Mouse (Mus musculus) gastrocnemius, adult 2 months (tissue): ENCODE data around the gene Hmgb2. TPM values are rescaled to one million over a fixed set of nuclear protein-coding genes. Genes with fewer than 3 reads are reported as not detected.

Experiments
- DNase-seq: peaks from one replicate; pipeline ENCODE4 v3.0.0; 2022
- H3K27ac ChIP-seq: fragments of 200-600 bp; 2 replicates; pipeline ENCODE4 v1.8.1; 2022; ENCODE audit warnings: mild to moderate bottlenecking
- H3K4me3 ChIP-seq: fragments of 200-600 bp; 2 replicates; pipeline ENCODE4 v1.8.1; 2022; ENCODE audit warnings: mild to moderate bottlenecking, moderate library complexity
- CTCF ChIP-seq: fragments of 200-600 bp; IDR thresholded peaks from 2 replicates; pipeline ENCODE4 v1.8.1; 2022; ENCODE audit warnings: antibody characterized with exemption, mild to moderate bottlenecking, moderate library complexity
- intact Hi-C: fragments of 180-260 bp; cut with DNase I; formaldehyde crosslinking; loops from one replicate; pipeline ENCODE4 v1.15.1; 2025
- long read RNA-seq, 2 experiments: library from polyadenylated mRNA; stranded (forward); transcript quantifications; one replicate each; pipeline ENCODE4 v2.0.0; 2021
- total RNA-seq, 2 experiments: library from RNA; stranded (reverse); gene quantifications; 2 replicates each; pipeline ENCODE4 v1.2.3; 2021

The Hmgb2 gene
- total RNA-seq: 1 to 10 TPM; 2.8 to 3.2 TPM
- long read RNA-seq, experiment 1, transcript Hmgb2-201 (5 exons, 2,628 nt): major isoform, 6 of 7 reads
- long read RNA-seq, experiment 1, partial matches to known transcripts: 0 of 7 reads
- long read RNA-seq, experiment 1, other reads (novel, unspliced or antisense): 1 of 7 reads
- long read RNA-seq, experiment 2, partial matches to known transcripts: 0 of 3 reads
- long read RNA-seq, experiment 2, other reads (novel, unspliced or antisense): 0 of 3 reads

DNA sequence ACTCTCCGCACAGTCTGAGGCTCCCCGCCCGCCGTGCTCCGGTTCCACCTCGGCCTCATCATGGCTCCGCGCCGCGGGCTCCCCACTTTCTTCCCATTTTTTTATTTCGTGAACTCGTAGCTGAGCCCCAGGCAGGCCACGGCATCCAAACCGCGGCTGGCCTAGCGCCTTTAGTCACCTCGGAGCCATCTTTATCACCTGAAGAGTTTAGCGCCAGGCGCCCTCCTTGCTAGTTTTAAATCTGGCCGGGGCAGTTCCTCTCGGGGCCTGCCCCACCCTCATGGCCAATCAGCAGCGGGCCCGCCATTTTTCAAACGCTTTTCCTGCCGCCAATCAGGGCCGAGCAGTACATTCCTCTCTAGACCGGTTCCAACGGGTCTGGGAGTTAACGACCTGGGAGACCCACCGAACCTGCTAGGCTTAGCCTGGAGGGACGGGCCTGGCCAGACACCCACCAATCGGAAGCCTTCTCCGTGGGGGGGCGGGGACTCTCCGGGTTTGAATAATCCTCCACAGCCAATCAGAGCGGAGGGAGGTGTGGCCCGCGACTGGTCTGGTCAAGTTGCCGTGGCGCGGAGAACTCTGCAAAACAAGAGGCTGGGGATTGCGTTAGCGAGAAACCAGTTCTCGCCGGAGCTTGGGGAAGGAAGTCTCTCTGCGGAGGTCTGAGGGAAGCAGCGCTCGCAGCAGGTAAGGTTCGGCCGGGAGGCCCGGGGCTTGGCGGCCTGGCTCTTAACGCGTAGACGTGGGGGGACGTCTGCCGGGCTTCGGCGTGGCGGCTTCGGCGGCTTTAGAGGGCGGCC lies at the start of gene Hmgb2:
Gene Hmgb2 (plus strand): TSS at position 592 of the 803 bp plus-strand sequence.
- peak within 1 kb of the TSS; percentile 95 for H3K27ac ChIP-seq
- TF ChIP-seq CTCF: no peak
- DNase-seq: peak; percentile 100
- intact Hi-C loops: loop anchor here (2.0 kb wide), 1 partner anchor 23 kb away; no protein-coding TSS in a partner anchor
- H3K4me3 ChIP-seq: peak within 1 kb of the TSS; percentile 100

GRCm38 (mm10) chr8:57462839-57463238 lies 48.9 kb upstream of the Hmgb2 start:
- no peak overlapping the region for H3K4me3 ChIP-seq
- no peak for TF ChIP-seq CTCF
- H3K27ac ChIP-seq: no peak overlapping the region
- intact Hi-C loops: no loop called here
- no peak for DNase-seq

- TF ChIP-seq CTCF: no peak
- Histone ChIP-seq H3K27ac (no peak overlapping the region), H3K4me3 (no peak overlapping the region)
- intact Hi-C loops: no loop called here
- DNase-seq: no peak
Observed at GRCm38 (mm10) chr8:57463757-57464156, 48.0 kb upstream of the Hmgb2 start.

DNA sequence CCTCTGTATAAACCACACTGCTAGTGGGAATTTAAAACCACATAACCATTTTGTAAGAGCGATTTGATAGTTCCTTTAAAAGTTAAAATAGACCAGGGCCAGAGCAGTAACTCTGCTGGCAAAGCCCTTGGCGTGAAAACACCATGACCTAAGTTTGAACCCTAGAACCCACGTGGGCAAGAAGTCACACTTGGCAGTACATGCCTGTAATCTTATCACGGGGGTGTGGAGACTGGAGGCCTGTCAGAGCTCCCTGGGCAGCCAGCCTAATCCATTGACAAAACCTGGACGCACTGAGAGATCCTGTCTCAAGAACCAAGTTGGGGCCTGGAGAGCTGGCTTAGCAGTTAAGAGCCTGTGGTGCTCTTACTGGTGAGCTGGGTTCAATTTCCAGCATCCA lies 43.1 kb upstream of the Hmgb2 start:
- intact Hi-C loops: loop anchor here (2.0 kb wide), 2 partner anchors 18 to 38 kb away; partner anchors contain the start of gene Sap30
- Histone ChIP-seq H3K4me3 (no peak overlapping the region), H3K27ac (peak overlapping the region; percentile 62)
- no peak for TF ChIP-seq CTCF
- DNase-seq: peak; percentile 92

GRCm38 (mm10) chr8:57470863-57471262 lies 40.8 kb upstream of the Hmgb2 start:
- no peak overlapping the region for H3K4me3 ChIP-seq
- intact Hi-C loops: no loop called here
- no peak overlapping the region for H3K27ac ChIP-seq
- no peak for DNase-seq
- no peak for TF ChIP-seq CTCF

GRCm38 (mm10) chr8:57473751-57474150 lies 38.0 kb upstream of the Hmgb2 start:
- H3K4me3 ChIP-seq: no peak overlapping the region
- DNase-seq: no peak
- intact Hi-C loops: no loop called here
- TF ChIP-seq CTCF: no peak
- H3K27ac ChIP-seq: no peak overlapping the region

GRCm38 (mm10) chr8:57478406-57478805 lies 33.3 kb upstream of the Hmgb2 start:
- intact Hi-C loops: no loop called here
- no peak for TF ChIP-seq CTCF
- H3K27ac ChIP-seq: no peak overlapping the region
- DNase-seq: no peak
- H3K4me3 ChIP-seq: no peak overlapping the region

DNA sequence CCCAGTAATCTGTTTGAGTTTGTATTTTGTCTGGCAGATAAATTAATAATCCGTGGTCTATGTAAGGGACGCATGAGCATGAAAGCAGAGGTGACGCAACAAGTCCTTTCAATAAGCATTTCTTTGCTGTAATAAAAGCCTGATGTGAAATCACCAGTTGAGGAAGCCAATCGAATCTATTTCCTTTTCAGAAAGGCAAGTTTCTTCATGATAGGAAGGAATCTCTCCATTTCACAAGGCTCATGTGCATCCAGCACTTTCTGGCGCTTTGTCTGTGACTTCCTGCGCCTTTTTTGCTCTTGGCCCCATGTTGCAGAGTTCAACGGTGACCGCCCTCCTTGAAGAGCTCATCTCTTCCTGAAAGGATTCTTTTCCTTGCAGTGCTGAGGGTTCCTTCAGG lies 32.0 kb upstream of the Hmgb2 start:
- H3K4me3 ChIP-seq: no peak overlapping the region
- H3K27ac ChIP-seq: no peak overlapping the region
- DNase-seq: no peak
- no peak for TF ChIP-seq CTCF
- intact Hi-C loops: no loop called here

GRCm38 (mm10) chr8:57480606-57481005 lies 31.1 kb upstream of the Hmgb2 start:
- H3K4me3 ChIP-seq: no peak overlapping the region
- no peak for TF ChIP-seq CTCF
- H3K27ac ChIP-seq: no peak overlapping the region
- DNase-seq: no peak
- intact Hi-C loops: no loop called here

DNA sequence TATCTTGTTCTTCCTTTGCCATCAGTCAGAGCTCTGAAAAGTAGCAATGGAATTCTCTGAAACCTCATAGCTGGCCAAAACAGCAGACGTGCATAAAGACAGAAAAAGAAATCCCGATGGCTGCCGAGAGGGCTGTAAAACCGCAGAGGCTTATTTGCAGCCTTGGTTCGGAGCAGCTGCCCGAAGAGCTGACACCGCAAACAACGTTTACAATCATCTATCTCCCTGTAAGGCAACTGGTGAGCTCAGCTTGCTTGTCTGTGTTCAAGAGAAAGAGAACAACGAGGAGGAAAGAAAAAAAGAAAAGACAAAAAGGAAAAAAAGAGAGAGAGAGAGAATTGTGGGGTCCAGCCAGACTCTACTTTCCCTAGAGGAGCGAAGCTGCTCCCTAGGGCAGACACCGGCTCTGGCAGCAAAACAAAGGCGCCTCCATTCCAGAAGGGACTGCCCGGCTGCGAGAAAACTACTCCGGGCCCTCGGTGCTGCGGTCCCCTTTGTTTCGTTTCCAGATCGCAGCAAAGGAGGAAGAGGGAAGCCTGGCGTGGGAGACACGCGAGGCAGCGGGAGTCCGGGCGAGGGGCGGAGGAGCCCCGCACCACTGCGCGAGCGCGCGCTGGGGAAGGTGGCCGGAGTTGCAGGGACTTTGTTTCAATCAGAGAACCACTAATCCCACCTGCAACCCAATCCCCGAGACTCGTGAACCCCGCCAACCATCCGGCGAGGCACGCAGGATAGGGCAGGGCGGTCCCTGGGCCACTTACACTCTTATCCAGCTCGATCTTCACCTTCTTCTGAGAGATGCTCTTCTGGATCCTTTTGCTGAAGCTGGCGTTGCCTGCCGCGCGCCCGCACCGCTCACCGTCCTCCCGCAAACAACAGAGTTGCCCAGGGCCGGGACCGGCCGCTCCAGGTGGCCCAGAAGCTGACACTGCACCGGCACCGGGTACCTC lies 24.9 kb upstream of the Hmgb2 start:
- Histone ChIP-seq H3K4me3 (peak overlapping the region; percentile 94), H3K27ac (peak overlapping the region; percentile 97)
- DNase-seq: peak; percentile 59
- no peak for TF ChIP-seq CTCF
- intact Hi-C loops: loop anchor here (2.0 to 5.0 kb wide), 2 partner anchors 18 to 41 kb away; no protein-coding TSS in a partner anchor

GRCm38 (mm10) chr8:57487441-57488155 lies 24.1 kb upstream of the Hmgb2 start, which contains the start of gene Sap30:
Sap30 (minus strand) TSS chr8:57487860.
- peak; percentile 99 for DNase-seq
- no peak for TF ChIP-seq CTCF
- H3K4me3 ChIP-seq: peak within 1 kb of the TSS; percentile 94
- intact Hi-C loops: loop anchor here (2.0 to 5.0 kb wide), 3 partner anchors 19 to 40 kb away; partner anchors contain the start of gene Hmgb2
- peak within 1 kb of the TSS; percentile 97 for H3K27ac ChIP-seq

DNA sequence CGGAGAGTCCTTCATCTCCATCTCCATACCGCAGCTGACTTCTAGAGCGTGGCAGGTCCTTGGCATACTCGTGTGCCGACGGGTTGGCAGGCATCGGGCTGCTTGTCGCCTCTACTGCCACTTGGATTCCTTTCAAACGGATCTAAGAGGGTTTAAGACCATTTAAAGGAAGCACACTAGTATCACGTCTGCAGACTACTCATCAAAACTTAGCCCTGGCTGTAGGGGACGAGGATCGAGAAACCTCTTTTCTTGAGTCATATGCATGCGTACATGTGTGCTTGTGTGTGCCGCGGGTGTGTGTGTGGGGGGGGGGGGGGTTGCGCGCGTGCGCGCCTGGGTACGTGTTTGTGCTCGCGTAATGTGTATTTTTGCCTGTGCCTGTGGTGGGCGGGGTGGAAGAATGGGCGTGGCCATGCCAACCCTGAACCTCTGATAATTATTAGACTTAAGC lies 23.4 kb upstream of the Hmgb2 start:
- Histone ChIP-seq H3K4me3 (peak overlapping the region; percentile 94), H3K27ac (peak overlapping the region; percentile 97)
- peak; percentile 78 for DNase-seq
- intact Hi-C loops: loop anchor here (2.0 to 5.0 kb wide), 2 partner anchors 22 to 39 kb away; partner anchors contain the start of gene Hmgb2
- no peak for TF ChIP-seq CTCF
